Mouse (Mus musculus) spleen, adult 2 months (tissue): ENCODE results near the gene Cdh24.

Source experiments
- CTCF ChIP-seq: fragments of 200-500 bp; IDR thresholded peaks from 2 replicates; pipeline ENCODE4 v1.5.1; 2011; ENCODE audit warnings: mild to moderate bottlenecking, inconsistent platforms; ENCODE audit not compliant: insufficient read depth, insufficient read length, insufficient replicate concordance; ENCODE audit errors: extremely low read depth
- POLR2A ChIP-seq: fragments of 200-500 bp; IDR thresholded peaks from 2 replicates; pipeline ENCODE4 v1.6.1; 2011; ENCODE audit warnings: low read depth, low read length, inconsistent platforms

DNA sequence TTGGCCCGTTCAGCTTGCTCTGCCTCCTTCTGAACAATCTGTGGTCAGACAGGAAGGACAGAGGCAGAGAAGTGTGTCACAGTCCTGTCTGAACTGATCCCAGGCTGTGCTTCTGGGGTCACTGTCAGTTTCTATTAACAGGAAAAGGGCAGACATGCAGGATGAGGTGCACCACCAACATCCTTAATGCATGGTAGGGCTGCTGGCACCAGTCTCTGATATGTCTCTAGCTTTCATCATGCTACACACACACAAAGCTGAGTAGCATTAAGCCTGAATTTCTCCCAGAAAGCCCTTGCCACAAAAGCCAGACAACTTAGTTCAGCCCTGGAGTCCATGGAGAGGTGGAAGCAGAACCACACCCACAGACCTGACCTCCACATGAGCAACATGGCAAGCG lies 1.8 kb upstream of the Cdh24 start:
- TF ChIP-seq CTCF (no peak), POLR2A (no peak)
